Mouse (Mus musculus) ES-Bruce4 (cell line): ENCODE measurements around the gene Rps18. TPM values are rescaled to one million over a fixed set of nuclear protein-coding genes. Genes with fewer than 3 reads are reported as not detected.

Experiments used
- H3K27ac ChIP-seq: 2 replicates; pipeline ENCODE4 v1.5.1; 2012; ENCODE audit warnings: low read length, inconsistent platforms; ENCODE audit not compliant: insufficient read depth
- H3K27me3 ChIP-seq: 2 replicates; pipeline ENCODE4 v1.6.1; 2012; ENCODE audit warnings: mild to moderate bottlenecking, low read length, inconsistent platforms; ENCODE audit not compliant: control insufficient read depth, poor library complexity, insufficient read depth, severe bottlenecking
- H3K36me3 ChIP-seq: 2 replicates; pipeline ENCODE4 v1.6.1; 2012; ENCODE audit warnings: inconsistent platforms, mild to moderate bottlenecking, low read length, moderate library complexity; ENCODE audit not compliant: control insufficient read depth, poor library complexity, insufficient read depth, severe bottlenecking
- H3K4me1 ChIP-seq: one replicate; pipeline ENCODE4 v1.8.1; 2011; ENCODE audit warnings: low read length; ENCODE audit not compliant: control insufficient read depth, insufficient read depth
- H3K4me3 ChIP-seq: 2 replicates; pipeline ENCODE4 v1.5.1; 2011; ENCODE audit warnings: low read depth, mild to moderate bottlenecking, low read length
- H3K9ac ChIP-seq: 2 replicates; pipeline ENCODE4 v1.6.1; 2012; ENCODE audit warnings: low read depth, mild to moderate bottlenecking, inconsistent platforms; ENCODE audit not compliant: poor library complexity, severe bottlenecking
- H3K9me3 ChIP-seq: replicated peaks from 2 replicates; pipeline ENCODE4 v1.6.1; 2012; ENCODE audit warnings: mild to moderate bottlenecking, low read length, inconsistent platforms; ENCODE audit not compliant: control insufficient read depth, poor library complexity, insufficient read depth, severe bottlenecking
- CTCF ChIP-seq: IDR thresholded peaks from one replicate; pipeline ENCODE4 v1.8.1; 2011; ENCODE audit warnings: low read depth, low read length
- EP300 ChIP-seq: IDR thresholded peaks from 2 replicates; pipeline ENCODE4 v1.6.1; 2011; ENCODE audit warnings: low read depth, low read length; ENCODE audit not compliant: insufficient read depth
- POLR2A ChIP-seq: IDR thresholded peaks from one replicate; pipeline ENCODE4 v1.8.1; 2011; ENCODE audit warnings: low read length; ENCODE audit not compliant: insufficient read depth
- polyA plus RNA-seq: library from polyadenylated mRNA; stranded (reverse); fragments of >200 nt; gene quantifications from 2 replicates; pipeline ENCODE4 v1.2.4, GENCODE M21; 2011; ENCODE audit warnings: low read depth; ENCODE audit not compliant: missing spikeins, insufficient read depth, insufficient read length

Rps18 gene
- polyA plus RNA-seq, 1 experiment: 2,174 TPM

DNA sequence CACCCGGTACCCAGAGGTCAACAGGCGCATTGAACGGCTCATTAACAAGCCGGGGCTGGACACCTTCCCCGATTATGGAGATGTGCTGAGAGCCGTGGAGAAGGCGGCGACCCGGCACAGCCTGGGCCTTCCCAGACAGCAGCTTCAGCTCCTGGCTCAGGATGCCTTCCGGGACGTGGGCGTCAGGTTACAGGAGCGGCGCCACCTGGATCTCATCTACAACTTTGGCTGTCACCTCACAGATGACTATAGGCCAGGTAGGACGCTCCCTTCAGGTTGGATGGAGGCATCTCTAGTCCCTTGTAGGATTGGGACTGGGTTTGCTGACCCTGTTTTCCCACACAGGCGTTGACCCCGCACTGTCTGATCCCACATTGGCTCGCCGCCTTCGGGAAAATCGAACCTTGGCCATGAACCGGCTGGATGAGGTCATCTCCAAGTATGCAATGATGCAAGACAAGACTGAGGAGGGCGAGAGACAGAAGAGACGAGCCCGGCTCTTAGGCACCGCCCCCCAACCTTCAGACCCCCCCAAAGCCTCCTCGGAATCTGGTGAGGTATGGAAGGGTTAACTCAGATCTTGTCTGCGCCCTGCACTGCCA lies 43.9 kb downstream of the Rps18 start:
- Histone ChIP-seq H3K9ac (peak overlapping the region; percentile 22), H3K36me3 (peaks cover 29% of the 10 kb centered on the region), H3K27ac (peak overlapping the region; percentile 44), H3K4me1 (peaks cover 3% of the 10 kb centered on the region), H3K4me3 (peak overlapping the region; percentile 26), H3K27me3 (no peaks in the 10 kb centered on the region), H3K9me3 (no peaks in the 10 kb centered on the region)
- TF ChIP-seq EP300 (0 out of 2 replicates have a peak, but pooled peaks have one; percentile 3), POLR2A (no peak), CTCF (peak; percentile 0)

DNA sequence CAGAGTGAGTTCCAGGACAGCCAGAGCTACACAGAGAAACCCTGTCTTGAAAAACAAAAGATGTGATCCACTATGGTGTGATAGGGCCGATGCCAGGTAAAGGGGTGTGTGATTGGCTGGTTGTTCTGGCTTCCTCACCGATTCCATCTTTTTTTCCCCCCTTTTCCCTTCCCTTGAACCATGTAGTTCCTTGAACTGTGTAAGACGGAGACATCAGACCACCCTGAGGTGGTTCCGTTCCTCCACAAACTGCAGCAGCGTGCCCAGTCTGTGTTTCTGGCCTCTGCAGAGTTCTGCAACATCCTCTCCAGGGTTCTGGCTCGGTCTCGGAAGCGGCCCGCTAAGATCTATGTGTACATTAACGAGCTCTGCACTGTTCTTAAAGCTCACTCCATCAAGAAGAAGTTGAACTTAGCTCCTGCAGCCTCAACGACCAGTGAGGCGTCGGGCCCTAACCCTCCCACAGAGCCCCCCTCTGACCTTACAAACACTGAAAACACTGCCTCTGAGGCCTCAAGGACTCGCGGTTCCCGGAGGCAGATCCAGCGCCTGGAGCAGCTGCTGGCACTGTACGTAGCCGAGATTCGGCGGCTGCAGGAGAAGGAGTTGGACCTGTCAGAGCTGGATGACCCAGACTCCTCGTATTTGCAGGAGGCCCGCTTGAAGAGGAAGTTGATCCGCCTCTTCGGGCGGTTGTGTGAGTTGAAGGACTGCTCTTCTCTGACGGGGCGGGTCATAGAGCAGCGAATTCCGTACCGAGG lies 44.6 kb downstream of the Rps18 start:
- H3K4me3 ChIP-seq: peak overlapping the region; percentile 26
- peak overlapping the region; percentile 44 for H3K27ac ChIP-seq
- H3K9me3 ChIP-seq: no peaks in the 10 kb centered on the region
- TF ChIP-seq POLR2A (no peak), CTCF (no peak), EP300 (no peak)
- H3K27me3 ChIP-seq: no peaks in the 10 kb centered on the region
- H3K9ac ChIP-seq: peak overlapping the region; percentile 22
- H3K36me3 ChIP-seq: peaks cover 29% of the 10 kb centered on the region
- peaks cover 3% of the 10 kb centered on the region for H3K4me1 ChIP-seq

- H3K9ac ChIP-seq: peak overlapping the region; percentile 89
- H3K27me3 ChIP-seq: no peaks in the 10 kb centered on the region
- peak overlapping the region; percentile 98 for H3K4me3 ChIP-seq
- H3K36me3 ChIP-seq: peaks cover 29% of the 10 kb centered on the region
- peak overlapping the region; percentile 54 for H3K27ac ChIP-seq
- peak; percentile 16 for TF ChIP-seq CTCF
- no peak for TF ChIP-seq POLR2A
- TF ChIP-seq EP300: no peak
- peaks cover 3% of the 10 kb centered on the region for H3K4me1 ChIP-seq
- no peaks in the 10 kb centered on the region for H3K9me3 ChIP-seq
These were observed 45.3 kb downstream of the Rps18 start for GRCm38 (mm10) chr17:33910346-33911051.

GRCm38 (mm10) chr17:33909869-33910250 lies 45.9 kb downstream of the Rps18 start:
- H3K4me1 ChIP-seq: peaks cover 3% of the 10 kb centered on the region
- peak overlapping the region; percentile 89 for H3K9ac ChIP-seq
- no peaks in the 10 kb centered on the region for H3K9me3 ChIP-seq
- H3K27me3 ChIP-seq: no peaks in the 10 kb centered on the region
- TF ChIP-seq EP300: no peak
- TF ChIP-seq CTCF: no peak
- TF ChIP-seq POLR2A: no peak
- peak overlapping the region; percentile 98 for H3K4me3 ChIP-seq
- peaks cover 29% of the 10 kb centered on the region for H3K36me3 ChIP-seq
- H3K27ac ChIP-seq: peak overlapping the region; percentile 68

- no peaks in the 10 kb centered on the region for H3K9me3 ChIP-seq
- peak within 1 kb of the TSS; percentile 98 for H3K4me3 ChIP-seq
- H3K9ac ChIP-seq: peak within 1 kb of the TSS; percentile 89
- H3K27ac ChIP-seq: peak within 1 kb of the TSS; percentile 88
- peaks cover 29% of the 10 kb centered on the region for H3K36me3 ChIP-seq
- H3K4me1 ChIP-seq: peaks cover 3% of the 10 kb centered on the region
- no peak for TF ChIP-seq CTCF
- peak; percentile 86 for TF ChIP-seq POLR2A
- no peaks in the 10 kb centered on the region for H3K27me3 ChIP-seq
These were observed 46.5 kb downstream of the Rps18 start, which contains the start of gene Daxx for GRCm38 (mm10) chr17:33909077-33909868. TSS of gene Daxx (plus strand) at chr17:33909414.
